Mouse (Mus musculus) stomach, embryonic 15.5 days (tissue): ENCODE results near the gene Nfia. TPM values are rescaled to one million over a fixed set of nuclear protein-coding genes. Genes with fewer than 3 reads are reported as not detected.
A peak's percentile ranks its signal among the peaks of the same experiment; 100 is the strongest.

Experiments used
- ATAC-seq: fragments of 200-750 bp; cut with Nextera tagmentation; 2 replicates; pipeline ENCODE4 v1.8.0; 2017; ENCODE audit warnings: low read depth, moderate number of reproducible peaks, moderate TSS enrichment; ENCODE audit not compliant: insufficient read depth, low FRiP score
- H3K27ac ChIP-seq: fragments of 300-500 bp; sonication (generic); 2 replicates; pipeline ENCODE4 v1.5.1; 2015; ENCODE audit warnings: mild to moderate bottlenecking, inconsistent platforms
- H3K27me3 ChIP-seq: fragments of 300-500 bp; sonication (generic); replicated peaks from 2 replicates; pipeline ENCODE4 v1.6.1; 2015; ENCODE audit warnings: inconsistent platforms
- H3K36me3 ChIP-seq: fragments of 300-500 bp; sonication (generic); 2 replicates; pipeline ENCODE4 v1.6.1; 2015; ENCODE audit warnings: inconsistent platforms
- H3K4me1 ChIP-seq: fragments of 300-500 bp; sonication (generic); 2 replicates; pipeline ENCODE4 v1.6.1; 2015; ENCODE audit warnings: inconsistent platforms
- H3K4me2 ChIP-seq: fragments of 300-500 bp; sonication (generic); 2 replicates; pipeline ENCODE4 v1.6.1; 2015; ENCODE audit warnings: mild to moderate bottlenecking, inconsistent platforms
- H3K4me3 ChIP-seq: fragments of 300-500 bp; sonication (generic); replicated peaks from 2 replicates; pipeline ENCODE4 v1.5.1; 2015; ENCODE audit warnings: inconsistent platforms
- H3K9ac ChIP-seq: fragments of 300-500 bp; sonication (generic); 2 replicates; pipeline ENCODE4 v1.6.1; 2015; ENCODE audit warnings: inconsistent platforms
- H3K9me3 ChIP-seq: fragments of 300-500 bp; sonication (generic); 2 replicates; pipeline ENCODE4 v1.6.1; 2016; ENCODE audit warnings: inconsistent platforms
- WGBS: fragments of 180-500 bp; shearing (Covaris S2); methylation state at CpG from one replicate; pipeline ENCODE4 v1.1.7; 2015; 5-methylcytosine and 5-hydroxymethylcytosine counted together
- polyA plus RNA-seq: library from polyadenylated mRNA; unstranded; fragments of >200 nt; fragmentation: Nextera tagmentation; extraction: Ambion mirVana; gene quantifications from 2 replicates; pipeline ENCODE4 v1.2.1, GENCODE M21; 2015

The Nfia gene
- polyA plus RNA-seq, 1 experiment from 2014 or later = 45.5 TPM

GRCm38 (mm10) chr4:97950341-97951071, 178.0 kb downstream of the Nfia start:
- 56% methylated on average over 10 of the region's 10 CpGs for WGBS

GRCm38 (mm10) chr4:97953886-97954285, 181.4 kb downstream of the Nfia start:
- Histone ChIP-seq H3K9ac (no peak overlapping the region), H3K4me2 (no peak overlapping the region), H3K27ac (no peak overlapping the region), H3K36me3 (no peaks in the 10 kb centered on the region), H3K27me3 (no peaks in the 10 kb centered on the region), H3K4me1 (0 out of 2 replicates have a peak, but pooled peaks cover 4% of the 10 kb centered on the region), H3K4me3 (no peak overlapping the region), H3K9me3 (no peaks in the 10 kb centered on the region)
- WGBS = 63% methylated on average over 11 of the region's 11 CpGs
- ATAC-seq = no peak

More at GRCm38 (mm10) chr4:97950341-97951071, 178.0 kb downstream of the Nfia start:
- Histone ChIP-seq H3K9ac (no peak overlapping the region), H3K4me2 (no peak overlapping the region), H3K36me3 (no peaks in the 10 kb centered on the region), H3K4me3 (no peak overlapping the region), H3K27me3 (no peaks in the 10 kb centered on the region), H3K4me1 (0 out of 2 replicates have a peak, but pooled peaks cover 4% of the 10 kb centered on the region), H3K9me3 (no peaks in the 10 kb centered on the region), H3K27ac (no peak overlapping the region)
- no peak for ATAC-seq

- Histone ChIP-seq H3K27me3 (no peaks in the 10 kb centered on the region), H3K4me3 (no peak overlapping the region), H3K9me3 (no peaks in the 10 kb centered on the region), H3K36me3 (no peaks in the 10 kb centered on the region), H3K4me1 (no peaks in the 10 kb centered on the region), H3K27ac (no peak overlapping the region), H3K4me2 (no peak overlapping the region), H3K9ac (no peak overlapping the region)
- no peak for ATAC-seq
- 80% methylated on average over 5 of the region's 5 CpGs for WGBS
Measured at GRCm38 (mm10) chr4:97958121-97958520, 185.6 kb downstream of the Nfia start.

- no peak for ATAC-seq
- no peak overlapping the region for H3K4me2 ChIP-seq
- no peaks in the 10 kb centered on the region for H3K4me1 ChIP-seq
Measured at GRCm38 (mm10) chr4:97962856-97963255, 190.3 kb downstream of the Nfia start.

GRCm38 (mm10) chr4:97963951-97964350, 191.4 kb downstream of the Nfia start:
- Histone ChIP-seq H3K9ac (no peak overlapping the region), H3K4me1 (no peaks in the 10 kb centered on the region), H3K9me3 (no peaks in the 10 kb centered on the region), H3K4me3 (no peak overlapping the region), H3K27ac (no peak overlapping the region), H3K36me3 (no peaks in the 10 kb centered on the region), H3K4me2 (no peak overlapping the region), H3K27me3 (no peaks in the 10 kb centered on the region)
- WGBS = 56% methylated on average over 1 of the region's 1 CpGs
- no peak for ATAC-seq

More at GRCm38 (mm10) chr4:97962856-97963255, 190.3 kb downstream of the Nfia start:
- WGBS = 79% methylated on average over 7 of the region's 7 CpGs
- Histone ChIP-seq H3K9me3 (no peaks in the 10 kb centered on the region), H3K27me3 (no peaks in the 10 kb centered on the region), H3K27ac (no peak overlapping the region), H3K36me3 (no peaks in the 10 kb centered on the region), H3K9ac (no peak overlapping the region), H3K4me3 (no peak overlapping the region)

GRCm38 (mm10) chr4:97968786-97969348, 196.3 kb downstream of the Nfia start:
- H3K9me3 ChIP-seq = no peaks in the 10 kb centered on the region
- H3K27me3 ChIP-seq = no peaks in the 10 kb centered on the region
- no peak overlapping the region for H3K9ac ChIP-seq
- WGBS = 69% methylated on average over 7 of the region's 7 CpGs
- no peak overlapping the region for H3K4me2 ChIP-seq
- no peaks in the 10 kb centered on the region for H3K36me3 ChIP-seq
- no peak for ATAC-seq
- H3K4me1 ChIP-seq = no peaks in the 10 kb centered on the region
- H3K4me3 ChIP-seq = no peak overlapping the region
- peak overlapping the region; percentile 55 for H3K27ac ChIP-seq

GRCm38 (mm10) chr4:97973064-97973463, 200.5 kb downstream of the Nfia start:
- H3K4me1 ChIP-seq = peaks cover 11% of the 10 kb centered on the region; the same call in 1 of the 2 replicates
- no peaks in the 10 kb centered on the region for H3K36me3 ChIP-seq
- H3K4me3 ChIP-seq = no peak overlapping the region
- no peak overlapping the region for H3K27ac ChIP-seq
- H3K27me3 ChIP-seq = no peaks in the 10 kb centered on the region
- WGBS = 92% methylated on average over 2 of the region's 2 CpGs
- H3K9me3 ChIP-seq = no peaks in the 10 kb centered on the region
- no peak for ATAC-seq
- H3K4me2 ChIP-seq = no peak overlapping the region
- H3K9ac ChIP-seq = no peak overlapping the region

- H3K9ac ChIP-seq = no peak overlapping the region
- WGBS = 38% methylated on average over 6 of the region's 6 CpGs
- H3K4me2 ChIP-seq = no peak overlapping the region
- peaks cover 11% of the 10 kb centered on the region; the same call in 1 of the 2 replicates for H3K4me1 ChIP-seq
- H3K27ac ChIP-seq = peak overlapping the region; percentile 31; the same call in 1 of the 2 replicates
- no peaks in the 10 kb centered on the region for H3K27me3 ChIP-seq
- H3K9me3 ChIP-seq = no peaks in the 10 kb centered on the region
- ATAC-seq = 0 out of 2 replicates have a peak, but pooled peaks have one; percentile 35
- no peak overlapping the region for H3K4me3 ChIP-seq
- H3K36me3 ChIP-seq = no peaks in the 10 kb centered on the region
Measured at GRCm38 (mm10) chr4:97974037-97974436, 201.5 kb downstream of the Nfia start.

GRCm38 (mm10) chr4:97976891-97977290, 204.4 kb downstream of the Nfia start:
- no peaks in the 10 kb centered on the region for H3K27me3 ChIP-seq
- H3K27ac ChIP-seq = no peak overlapping the region
- no peak overlapping the region for H3K4me2 ChIP-seq
- H3K9me3 ChIP-seq = no peaks in the 10 kb centered on the region
- H3K4me1 ChIP-seq = peaks cover 11% of the 10 kb centered on the region; the same call in 1 of the 2 replicates
- no peaks in the 10 kb centered on the region for H3K36me3 ChIP-seq
- no peak overlapping the region for H3K9ac ChIP-seq
- 35% methylated on average over 5 of the region's 5 CpGs for WGBS
- no peak for ATAC-seq
- no peak overlapping the region for H3K4me3 ChIP-seq

- no peak overlapping the region for H3K4me2 ChIP-seq
- H3K4me3 ChIP-seq = no peak overlapping the region
- WGBS = 89% methylated on average over 2 of the region's 2 CpGs
- H3K36me3 ChIP-seq = no peaks in the 10 kb centered on the region
- no peak overlapping the region for H3K27ac ChIP-seq
- no peaks in the 10 kb centered on the region for H3K27me3 ChIP-seq
- H3K9ac ChIP-seq = no peak overlapping the region
- no peaks in the 10 kb centered on the region for H3K9me3 ChIP-seq
- ATAC-seq = no peak
- H3K4me1 ChIP-seq = no peaks in the 10 kb centered on the region
Measured at GRCm38 (mm10) chr4:97984361-97984760, 211.8 kb downstream of the Nfia start.

- no peaks in the 10 kb centered on the region for H3K27me3 ChIP-seq
- no peak overlapping the region for H3K4me3 ChIP-seq
- peaks cover 5% of the 10 kb centered on the region; the same call in 1 of the 2 replicates for H3K4me1 ChIP-seq
- no peak overlapping the region for H3K4me2 ChIP-seq
- no peak overlapping the region for H3K9ac ChIP-seq
- WGBS = 95% methylated on average over 1 of the region's 1 CpGs
- H3K36me3 ChIP-seq = no peaks in the 10 kb centered on the region
- H3K27ac ChIP-seq = no peak overlapping the region
- ATAC-seq = no peak
- H3K9me3 ChIP-seq = no peaks in the 10 kb centered on the region
Measured at GRCm38 (mm10) chr4:97986056-97986734, 213.7 kb downstream of the Nfia start.

GRCm38 (mm10) chr4:97986735-97987075, 214.2 kb downstream of the Nfia start:
- H3K9me3 ChIP-seq = no peaks in the 10 kb centered on the region
- H3K4me1 ChIP-seq = peaks cover 5% of the 10 kb centered on the region; the same call in 1 of the 2 replicates
- H3K4me3 ChIP-seq = no peak overlapping the region
- ATAC-seq = no peak
- no peaks in the 10 kb centered on the region for H3K27me3 ChIP-seq
- no peaks in the 10 kb centered on the region for H3K36me3 ChIP-seq
- H3K27ac ChIP-seq = no peak overlapping the region
- no peak overlapping the region for H3K4me2 ChIP-seq
- H3K9ac ChIP-seq = no peak overlapping the region
- 69% methylated on average over 4 of the region's 4 CpGs for WGBS
